Mouse (Mus musculus) ES-Bruce4 (cell line): Measurements from ENCODE around the gene Atxn2l.

Source experiments
- CTCF ChIP-seq: IDR thresholded peaks from one replicate; pipeline ENCODE4 v1.8.1; 2011; ENCODE audit warnings: low read depth, low read length
- EP300 ChIP-seq: IDR thresholded peaks from 2 replicates; pipeline ENCODE4 v1.6.1; 2011; ENCODE audit warnings: low read depth, low read length; ENCODE audit not compliant: insufficient read depth
- POLR2A ChIP-seq: IDR thresholded peaks from one replicate; pipeline ENCODE4 v1.8.1; 2011; ENCODE audit warnings: low read length; ENCODE audit not compliant: insufficient read depth

DNA sequence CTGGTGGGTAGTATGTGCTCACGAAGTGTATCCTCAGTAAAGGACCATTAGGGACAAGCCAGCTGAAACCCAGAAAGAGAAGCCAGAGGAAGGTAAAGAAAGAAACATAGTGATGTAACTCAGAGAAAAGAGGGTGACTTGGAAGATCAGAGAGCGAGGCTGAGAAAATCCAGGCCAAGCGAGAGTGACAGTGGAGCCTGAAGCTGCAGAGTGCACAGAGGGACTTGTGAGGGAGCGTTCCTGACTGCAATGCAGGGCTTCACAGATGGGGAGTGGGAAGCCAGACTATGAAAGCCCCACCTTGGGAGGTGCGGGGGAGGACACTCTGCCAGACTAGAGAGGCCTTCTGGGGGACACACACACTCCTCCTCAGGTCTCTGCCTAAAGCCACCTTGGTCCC, 45.0 kb downstream of the Atxn2l start:
- TF ChIP-seq CTCF (no peak), POLR2A (no peak), EP300 (no peak)
